Mouse (Mus musculus) neural tube, embryonic 15.5 days (tissue): ENCODE measurements around the gene Mrps11. TPM values are rescaled to one million over a fixed set of nuclear protein-coding genes. Genes with fewer than 3 reads are reported as not detected.

ENCODE experiments used
- ATAC-seq: fragments of 200-750 bp; cut with Nextera tagmentation; 2 replicates; pipeline ENCODE4 v1.8.0; 2017; ENCODE audit warnings: mild to moderate bottlenecking, moderate TSS enrichment, moderate library complexity; ENCODE audit not compliant: low FRiP score
- H3K27ac ChIP-seq: fragments of 300-500 bp; sonication (generic); replicated peaks from 2 replicates; pipeline ENCODE4 v1.5.1; 2015; ENCODE audit warnings: mild to moderate bottlenecking, inconsistent platforms
- H3K27me3 ChIP-seq: fragments of 300-500 bp; sonication (generic); replicated peaks from 2 replicates; pipeline ENCODE4 v1.6.1; 2015; ENCODE audit warnings: inconsistent platforms
- H3K36me3 ChIP-seq: fragments of 300-500 bp; sonication (generic); 2 replicates; pipeline ENCODE4 v1.6.1; 2015; ENCODE audit warnings: inconsistent platforms
- H3K4me1 ChIP-seq: fragments of 300-500 bp; sonication (generic); 2 replicates; pipeline ENCODE4 v1.6.1; 2015; ENCODE audit warnings: inconsistent platforms
- H3K4me2 ChIP-seq: fragments of 300-500 bp; sonication (generic); 2 replicates; pipeline ENCODE4 v1.6.1; 2015; ENCODE audit warnings: inconsistent platforms, mild to moderate bottlenecking, moderate library complexity
- H3K4me3 ChIP-seq: fragments of 300-500 bp; sonication (generic); replicated peaks from 2 replicates; pipeline ENCODE4 v1.5.1; 2015; ENCODE audit warnings: mild to moderate bottlenecking, inconsistent platforms
- H3K9ac ChIP-seq: fragments of 300-500 bp; sonication (generic); replicated peaks from 2 replicates; pipeline ENCODE4 v1.6.1; 2015; ENCODE audit warnings: mild to moderate bottlenecking, inconsistent platforms
- H3K9me3 ChIP-seq: fragments of 300-500 bp; sonication (generic); replicated peaks from 2 replicates; pipeline ENCODE4 v1.6.1; 2016; ENCODE audit warnings: inconsistent platforms
- WGBS: fragments of 180-500 bp; shearing (Covaris S2); methylation state at CpG from one replicate; pipeline ENCODE4 v1.1.7; 2015; ENCODE audit warnings: mixed read lengths; 5-methylcytosine and 5-hydroxymethylcytosine counted together
- polyA plus RNA-seq: library from polyadenylated mRNA; unstranded; fragments of >200 nt; fragmentation: Nextera tagmentation; extraction: Ambion mirVana; gene quantifications from 2 replicates; pipeline ENCODE4 v1.2.1, GENCODE M21; 2015

Mrps11 gene
- polyA plus RNA-seq, result 74.5 and 76.8 TPM in 2 replicates

- Histone ChIP-seq H3K4me1 (peaks cover 39% of the 10 kb centered on the region), H3K9me3 (no peaks in the 10 kb centered on the region), H3K36me3 (peaks cover 27% of the 10 kb centered on the region), H3K9ac (peak within 1 kb of the TSS; percentile 81), H3K4me3 (peak within 1 kb of the TSS; percentile 71), H3K27ac (peak within 1 kb of the TSS; percentile 73), H3K4me2 (peak within 1 kb of the TSS; percentile 92), H3K27me3 (no peaks in the 10 kb centered on the region)
- under 1% methylated on average over 44 of the region's 44 CpGs for WGBS
- ATAC-seq, result peak; percentile 99
Observed at GRCm38 (mm10) chr7:78782639-78783581, at the start of gene Mrps11, which contains the start of gene Mrpl46. Gene Mrps11 (plus strand): TSS chr7:78783119. Gene Mrpl46 (minus strand): TSS chr7:78783531.

DNA sequence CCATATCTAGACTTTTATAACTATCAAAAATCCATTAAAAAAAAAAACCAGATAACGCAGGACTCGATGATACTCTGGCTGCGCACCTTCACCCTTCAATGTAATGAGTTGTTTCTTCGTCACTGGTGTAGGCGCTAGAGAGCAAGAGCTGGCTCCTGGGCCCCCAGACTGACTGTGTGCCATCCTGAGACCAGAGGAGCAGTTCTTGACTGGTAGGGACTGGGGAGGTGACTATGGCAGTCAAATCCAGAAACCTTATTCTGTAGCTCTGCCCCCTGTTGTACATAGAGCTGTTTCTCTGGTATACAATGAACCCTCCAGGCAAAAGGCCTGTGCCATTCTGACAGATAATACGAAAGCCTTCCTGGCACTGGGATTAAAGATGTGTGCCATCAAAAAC is 45.7 kb upstream of the Mrps11 start:
- H3K4me1 ChIP-seq, result no peaks in the 10 kb centered on the region
- no peak overlapping the region for H3K9ac ChIP-seq
- H3K9me3 ChIP-seq, result no peaks in the 10 kb centered on the region
- WGBS, result 95% methylated on average over 6 of the region's 6 CpGs
- H3K36me3 ChIP-seq, result no peaks in the 10 kb centered on the region
- no peak overlapping the region for H3K4me2 ChIP-seq
- ATAC-seq, result no peak
- no peak overlapping the region for H3K27ac ChIP-seq
- H3K4me3 ChIP-seq, result no peak overlapping the region
- H3K27me3 ChIP-seq, result no peaks in the 10 kb centered on the region

- Histone ChIP-seq H3K4me2 (no peak within 1 kb of the TSS), H3K9ac (no peak within 1 kb of the TSS), H3K36me3 (no peaks in the 10 kb centered on the region), H3K9me3 (no peaks in the 10 kb centered on the region), H3K4me1 (no peaks in the 10 kb centered on the region), H3K4me3 (no peak within 1 kb of the TSS), H3K27me3 (no peaks in the 10 kb centered on the region), H3K27ac (no peak within 1 kb of the TSS)
- no peak for ATAC-seq
- WGBS, result 86% methylated on average over 5 of the region's 5 CpGs
Observed at GRCm38 (mm10) chr7:78737614-78738210, 45.2 kb upstream of the Mrps11 start, which contains the start of gene Ntrk3. Gene Ntrk3 (minus strand): TSS chr7:78738012.

DNA sequence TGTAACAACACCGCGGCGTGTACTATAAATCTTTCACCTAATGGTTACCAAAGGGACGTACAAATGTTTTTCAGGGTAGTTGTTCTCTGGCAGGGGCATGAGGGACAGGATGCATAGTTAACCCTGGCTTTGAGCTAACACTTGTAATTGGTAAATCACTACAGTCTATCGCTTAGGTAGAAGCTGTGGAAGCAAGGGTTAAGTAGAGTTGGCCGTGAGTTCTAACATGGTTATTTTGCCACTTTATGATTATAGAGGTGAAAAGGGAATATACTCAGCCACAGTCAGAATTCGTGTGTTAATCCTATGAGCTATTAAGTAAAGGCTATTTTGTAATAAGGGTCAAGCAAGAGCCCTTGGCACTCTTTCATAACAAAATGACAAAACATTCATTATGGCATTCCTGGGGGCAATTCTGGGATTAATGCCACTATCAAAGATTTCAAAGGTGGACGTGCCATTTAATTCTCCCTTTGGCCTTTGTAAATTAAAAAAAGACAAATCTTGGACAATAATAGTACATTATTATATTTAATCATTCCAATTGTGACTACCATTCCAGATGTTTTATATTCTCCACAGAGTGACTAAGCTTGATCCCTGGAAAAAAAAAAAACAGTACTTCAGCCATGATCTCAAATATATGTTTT is 43.4 kb upstream of the Mrps11 start:
- 58% methylated on average over 8 of the region's 8 CpGs for WGBS
- no peak overlapping the region for H3K4me3 ChIP-seq
- no peaks in the 10 kb centered on the region for H3K27me3 ChIP-seq
- no peaks in the 10 kb centered on the region for H3K4me1 ChIP-seq
- no peak overlapping the region for H3K4me2 ChIP-seq
- H3K9ac ChIP-seq, result no peak overlapping the region
- H3K27ac ChIP-seq, result no peak overlapping the region
- no peaks in the 10 kb centered on the region for H3K9me3 ChIP-seq
- no peaks in the 10 kb centered on the region for H3K36me3 ChIP-seq
- ATAC-seq, result no peak

DNA sequence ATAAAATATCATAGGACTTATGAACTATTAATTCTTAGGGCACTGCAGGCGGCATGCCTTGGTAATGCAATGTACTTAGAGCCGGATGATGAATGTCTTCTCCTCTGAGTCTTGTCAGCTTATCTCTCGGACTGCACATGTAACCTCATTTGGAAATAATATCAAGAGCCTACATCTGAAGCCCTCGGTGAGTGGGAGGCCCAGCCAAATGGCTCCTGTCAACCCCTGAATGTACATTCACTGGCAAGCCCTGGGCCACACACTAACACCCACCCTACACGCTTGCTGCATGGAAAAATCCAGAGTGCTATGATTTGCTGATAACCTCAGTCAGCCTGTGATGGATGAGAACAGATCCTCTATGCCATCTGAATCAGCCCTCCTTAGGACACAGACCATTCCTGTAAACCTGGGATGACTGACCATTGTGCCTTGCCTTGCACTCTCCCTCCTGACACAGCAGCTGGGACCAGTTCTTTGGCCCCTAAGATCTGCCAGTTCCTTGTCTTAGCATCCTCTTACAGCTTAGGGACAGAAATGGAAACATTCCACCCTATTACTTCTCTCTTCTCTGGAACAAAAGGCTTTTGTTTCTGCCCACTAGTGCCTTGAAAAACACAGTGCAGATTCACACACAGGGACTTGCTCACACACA is 39.1 kb upstream of the Mrps11 start:
- no peaks in the 10 kb centered on the region for H3K27me3 ChIP-seq
- no peak overlapping the region for H3K4me3 ChIP-seq
- no peaks in the 10 kb centered on the region for H3K36me3 ChIP-seq
- no peak for ATAC-seq
- H3K9me3 ChIP-seq, result no peaks in the 10 kb centered on the region
- no peak overlapping the region for H3K27ac ChIP-seq
- H3K9ac ChIP-seq, result no peak overlapping the region
- H3K4me1 ChIP-seq, result no peaks in the 10 kb centered on the region
- H3K4me2 ChIP-seq, result no peak overlapping the region
- 73% methylated on average over 5 of the region's 5 CpGs for WGBS

DNA sequence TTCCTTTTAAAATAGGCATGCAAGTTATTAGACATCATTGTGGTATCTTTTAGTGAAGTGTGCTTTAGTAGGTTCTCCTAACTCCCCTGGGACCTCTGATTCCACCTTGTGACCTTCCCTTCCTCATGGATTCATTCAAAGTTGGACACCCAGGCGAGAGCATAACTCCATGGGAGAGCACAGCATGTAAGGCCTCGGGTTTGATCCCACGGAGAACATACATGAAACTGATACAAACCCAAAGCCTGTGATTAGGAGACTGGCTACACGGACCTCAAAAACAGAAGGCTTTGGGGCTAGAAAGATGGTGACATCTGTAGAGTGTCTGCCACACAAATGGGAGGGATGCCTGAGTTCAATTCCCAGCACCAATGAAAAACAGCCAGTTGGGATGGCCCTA is 30.0 kb upstream of the Mrps11 start:
- H3K4me3 ChIP-seq, result no peak overlapping the region
- no peaks in the 10 kb centered on the region for H3K9me3 ChIP-seq
- WGBS, result 88% methylated on average over 4 of the region's 4 CpGs
- no peaks in the 10 kb centered on the region for H3K36me3 ChIP-seq
- H3K4me1 ChIP-seq, result 0 out of 2 replicates have a peak, but pooled peaks cover 3% of the 10 kb centered on the region
- ATAC-seq, result no peak
- H3K27ac ChIP-seq, result no peak overlapping the region
- no peak overlapping the region for H3K9ac ChIP-seq
- H3K4me2 ChIP-seq, result no peak overlapping the region
- no peaks in the 10 kb centered on the region; the same call in 1 of the 2 replicates for H3K27me3 ChIP-seq

DNA sequence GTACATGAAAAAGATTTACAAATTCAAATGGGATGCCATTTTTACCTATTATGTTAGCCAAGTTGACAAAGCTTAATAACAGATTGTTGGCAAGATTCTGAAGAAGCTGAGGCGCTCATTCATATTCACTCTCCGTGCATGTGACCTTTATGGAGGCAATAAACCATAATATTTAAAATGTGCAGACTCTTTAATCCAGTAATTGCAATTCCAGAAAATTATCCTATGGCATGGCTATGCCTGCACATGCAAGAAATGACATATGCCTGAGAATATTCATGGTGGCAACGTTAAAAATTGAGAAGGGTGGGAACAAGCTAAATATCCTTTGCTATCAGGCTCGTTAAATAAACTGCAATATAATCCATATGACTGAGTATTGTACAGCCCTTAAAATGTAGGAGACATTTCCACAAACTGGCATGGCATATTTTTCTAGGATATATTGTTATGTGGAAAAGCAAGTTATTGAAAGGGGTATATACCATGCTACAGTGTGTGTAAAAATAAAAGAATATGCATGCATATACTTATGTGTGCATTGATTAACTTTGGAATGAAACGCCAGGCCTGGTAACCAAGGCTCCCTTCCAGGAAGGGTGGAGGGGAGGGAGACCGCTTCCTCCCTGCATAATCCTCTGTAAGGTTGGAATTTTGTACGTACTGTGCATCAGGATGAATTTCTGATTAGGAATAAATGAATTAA is 29.0 kb upstream of the Mrps11 start:
- H3K9ac ChIP-seq, result no peak overlapping the region
- WGBS, result 72% methylated on average over 7 of the region's 7 CpGs
- ATAC-seq, result no peak
- no peaks in the 10 kb centered on the region for H3K36me3 ChIP-seq
- H3K4me3 ChIP-seq, result no peak overlapping the region
- no peak overlapping the region for H3K27ac ChIP-seq
- H3K4me1 ChIP-seq, result 0 out of 2 replicates have a peak, but pooled peaks cover 3% of the 10 kb centered on the region
- no peak overlapping the region for H3K4me2 ChIP-seq
- H3K9me3 ChIP-seq, result no peaks in the 10 kb centered on the region
- no peaks in the 10 kb centered on the region; the same call in 1 of the 2 replicates for H3K27me3 ChIP-seq

DNA sequence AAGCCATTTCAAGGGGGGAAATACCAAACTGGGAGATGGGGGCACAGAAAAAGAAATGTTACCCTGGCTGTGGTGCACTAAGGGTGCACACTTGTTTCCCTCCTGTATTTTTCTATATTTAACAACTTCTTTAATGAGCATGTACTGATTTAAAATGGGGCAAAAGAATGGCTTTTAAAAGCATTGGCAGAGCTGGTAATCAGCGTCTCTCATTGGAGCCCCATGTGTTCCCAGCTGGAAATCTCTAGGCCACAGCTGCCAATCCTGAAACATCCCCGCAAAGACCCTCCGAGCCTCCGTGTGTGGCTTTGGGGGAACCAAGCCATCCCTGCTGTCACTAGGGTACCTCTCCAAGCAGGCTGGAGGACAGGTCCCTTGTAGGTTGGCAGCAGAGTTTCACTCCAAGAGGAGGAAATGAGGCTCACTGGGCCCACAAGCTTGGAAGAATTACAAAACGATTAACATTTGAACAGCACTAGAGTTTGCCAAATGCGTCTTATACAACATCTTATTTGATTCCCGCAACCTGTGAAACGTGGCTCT is 28.4 kb upstream of the Mrps11 start:
- Histone ChIP-seq H3K4me1 (0 out of 2 replicates have a peak, but pooled peaks cover 3% of the 10 kb centered on the region), H3K36me3 (no peaks in the 10 kb centered on the region), H3K4me2 (no peak overlapping the region), H3K9ac (no peak overlapping the region), H3K4me3 (no peak overlapping the region), H3K27ac (no peak overlapping the region), H3K27me3 (no peaks in the 10 kb centered on the region; the same call in 1 of the 2 replicates), H3K9me3 (no peaks in the 10 kb centered on the region)
- 50% methylated on average over 8 of the region's 8 CpGs for WGBS
- ATAC-seq, result no peak

GRCm38 (mm10) chr7:78763801-78764200 is 19.1 kb upstream of the Mrps11 start:
- Histone ChIP-seq H3K4me2 (no peak overlapping the region), H3K4me1 (peaks cover 3% of the 10 kb centered on the region), H3K9ac (no peak overlapping the region), H3K4me3 (no peak overlapping the region), H3K36me3 (no peaks in the 10 kb centered on the region), H3K27me3 (0 out of 2 replicates have a peak, but pooled peaks cover 3% of the 10 kb centered on the region), H3K9me3 (no peaks in the 10 kb centered on the region), H3K27ac (no peak overlapping the region)
- WGBS, result 92% methylated on average over 3 of the region's 3 CpGs
- no peak for ATAC-seq

- H3K36me3 ChIP-seq, result no peaks in the 10 kb centered on the region
- 0 out of 2 replicates have a peak, but pooled peaks cover 3% of the 10 kb centered on the region for H3K27me3 ChIP-seq
- H3K9me3 ChIP-seq, result no peaks in the 10 kb centered on the region
- no peak overlapping the region for H3K27ac ChIP-seq
- no peak overlapping the region for H3K4me2 ChIP-seq
- ATAC-seq, result no peak
- no peak overlapping the region for H3K9ac ChIP-seq
- WGBS, result 82% methylated on average over 5 of the region's 5 CpGs
- peaks cover 3% of the 10 kb centered on the region for H3K4me1 ChIP-seq
- no peak overlapping the region for H3K4me3 ChIP-seq
Observed at GRCm38 (mm10) chr7:78765215-78765631, 17.7 kb upstream of the Mrps11 start.
